11 mouse cellular contexts compared by ENCODE assay signal in the genomic region with DNA sequence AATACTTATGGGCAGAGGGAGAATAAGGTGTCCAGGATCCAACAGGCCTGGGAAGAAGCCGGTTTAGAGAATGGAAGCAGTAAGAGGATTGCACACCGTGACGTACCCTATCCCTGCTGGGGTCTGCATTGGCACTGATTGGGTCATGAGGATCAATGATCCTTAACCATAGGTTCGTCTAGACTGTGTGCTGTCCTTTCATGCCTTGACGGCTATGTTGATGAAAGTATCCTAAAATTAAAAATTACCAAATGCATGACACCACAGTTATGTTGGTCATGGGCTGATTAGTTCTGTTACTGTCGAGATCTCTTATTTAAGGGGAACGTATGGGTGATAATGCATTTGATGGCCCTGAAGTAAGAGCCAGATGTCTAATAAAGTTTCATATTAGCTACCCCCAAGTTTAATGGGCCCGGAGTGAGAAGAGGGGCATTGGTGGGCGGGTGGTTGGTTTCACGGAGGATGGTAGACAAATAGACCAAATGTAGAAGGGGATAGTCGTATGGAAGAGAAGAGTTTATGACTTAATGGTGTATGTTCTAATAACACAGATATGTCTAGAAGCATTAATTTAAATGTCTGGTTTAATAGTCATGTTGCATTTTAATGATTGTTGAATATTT.
DNase-seq lines count a peak whose midpoint lies in the region; ATAC-seq lines count a peak whose summit lies in the region.
"Had no signal": no experiment of that assay in that cellular context is flagged by ENCODE, and none has a peak within 500 bp of the region (broad histone marks: within the 10 kb centered on the region; RNA-seq: fewer than 3 reads in every experiment).

No protein-coding gene starts in this region.

- no peaks in the 10 kb centered on the region for H3K9me3 ChIP-seq in limb, embryonic 11.5 days (ENCODE audit: control insufficient read depth, low read length)
- no peaks in the 10 kb centered on the region for H3K9me3 ChIP-seq in limb, embryonic 10.5 days (replicated peaks)
- no peaks in the 10 kb centered on the region for H3K9me3 ChIP-seq in embryonic facial prominence, embryonic 15.5 days (replicated peaks)
- 0 out of 2 replicates have a peak, but pooled peaks cover 2% of the 10 kb centered on the region for H3K9me3 ChIP-seq in hindbrain, embryonic 16.5 days (ENCODE audit: control insufficient read depth, low read length)
- H3K9me3 ChIP-seq in midbrain, embryonic 14.5 days (ENCODE audit: control insufficient read depth, low read length): no peaks in the 10 kb centered on the region
- H3K9me3 ChIP-seq: heart, embryonic 10.5 days had no signal

- peaks cover 2% of the 10 kb centered on the region; the same call in 1 of the 2 replicates for H3K4me1 ChIP-seq in limb, embryonic 11.5 days (ENCODE audit: control insufficient read depth, insufficient read depth, low read length)
- H3K4me1 ChIP-seq in limb, embryonic 10.5 days: peaks cover 25% of the 10 kb centered on the region
- no peaks in the 10 kb centered on the region for H3K4me1 ChIP-seq in embryonic facial prominence, embryonic 15.5 days
- peaks cover 8% of the 10 kb centered on the region for H3K4me1 ChIP-seq in hindbrain, embryonic 16.5 days (ENCODE audit: control insufficient read depth, insufficient read depth, low read depth, low read length)
- peaks cover 13% of the 10 kb centered on the region for H3K4me1 ChIP-seq in midbrain, embryonic 14.5 days (ENCODE audit: control insufficient read depth, insufficient read depth, low read length)

- no peak for DNase-seq in limb, embryonic 11.5 days (ENCODE audit: low spot score)
- no peak for DNase-seq in limb, embryonic 10.5 days (ENCODE audit: low spot score)
- DNase-seq in midbrain, embryonic 14.5 days: no peak
- DNase-seq in layer of hippocampus, postnatal 36 days: no peak
- no peak for DNase-seq in layer of hippocampus, postnatal 14 days (ENCODE audit: low spot score in 2 of 2)
- DNase-seq in layer of hippocampus, adult 9-11 months: no peak
- DNase-seq: cerebellum, adult 9-11 months had no signal

- no peak overlapping the region for H3K4me3 ChIP-seq in limb, embryonic 11.5 days (ENCODE audit: low read depth, low read length)
- no peak overlapping the region for H3K4me3 ChIP-seq in limb, embryonic 10.5 days
- H3K4me3 ChIP-seq in embryonic facial prominence, embryonic 15.5 days (replicated peaks): no peak overlapping the region
- no peak overlapping the region for H3K4me3 ChIP-seq in hindbrain, embryonic 16.5 days (ENCODE audit: low read length)
- H3K4me3 ChIP-seq in midbrain, embryonic 14.5 days (replicated peaks; ENCODE audit: low read depth, low read length): no peak overlapping the region
- H3K4me3 ChIP-seq: heart, embryonic 10.5 days had no signal

- no peak overlapping the region for H3K4me2 ChIP-seq in limb, embryonic 11.5 days (ENCODE audit: low read depth, severe bottlenecking)
- H3K4me2 ChIP-seq in embryonic facial prominence, embryonic 15.5 days (replicated peaks): no peak overlapping the region
- no peak overlapping the region for H3K4me2 ChIP-seq in hindbrain, embryonic 16.5 days (ENCODE audit: low read length)
- H3K4me2 ChIP-seq in midbrain, embryonic 14.5 days (ENCODE audit: low read length): no peak overlapping the region

- peak; percentile 86 for ATAC-seq in limb, embryonic 11.5 days (ENCODE audit: insufficient number of reproducible peaks, low FRiP score, low TSS enrichment, low read depth)
- ATAC-seq in embryonic facial prominence, embryonic 15.5 days (ENCODE audit: insufficient number of reproducible peaks, low FRiP score, low TSS enrichment, low read depth): peak; percentile 88
- ATAC-seq in hindbrain, embryonic 16.5 days: peak; percentile 71; the same call in 1 of the 2 replicates
- ATAC-seq in midbrain, embryonic 14.5 days (ENCODE audit: low FRiP score, low TSS enrichment): peak; percentile 90

- 90% methylated on average over 11 of the region's 11 CpGs for WGBS in limb, embryonic 11.5 days
- WGBS in limb, embryonic 10.5 days: 92% methylated on average over 11 of the region's 11 CpGs
- 88% methylated on average over 11 of the region's 11 CpGs for WGBS in embryonic facial prominence, embryonic 15.5 days
- 89% methylated on average over 11 of the region's 11 CpGs for WGBS in hindbrain, embryonic 16.5 days
- WGBS in midbrain, embryonic 14.5 days: 73% methylated on average over 11 of the region's 11 CpGs

- no peaks in the 10 kb centered on the region for H3K27me3 ChIP-seq in limb, embryonic 11.5 days (ENCODE audit: control insufficient read depth, insufficient read depth, low read length)
- no peaks in the 10 kb centered on the region for H3K27me3 ChIP-seq in limb, embryonic 10.5 days (ENCODE audit: low read depth, poor library complexity, severe bottlenecking)
- no peaks in the 10 kb centered on the region for H3K27me3 ChIP-seq in embryonic facial prominence, embryonic 15.5 days
- no peaks in the 10 kb centered on the region for H3K27me3 ChIP-seq in hindbrain, embryonic 16.5 days (replicated peaks; ENCODE audit: control insufficient read depth, insufficient read depth, low read length)
- no peaks in the 10 kb centered on the region for H3K27me3 ChIP-seq in midbrain, embryonic 14.5 days (ENCODE audit: control insufficient read depth, insufficient read depth, low read length)

- H3K9ac ChIP-seq in limb, embryonic 11.5 days (ENCODE audit: low read length): no peak overlapping the region
- no peak overlapping the region for H3K9ac ChIP-seq in embryonic facial prominence, embryonic 15.5 days
- H3K9ac ChIP-seq in hindbrain, embryonic 16.5 days (ENCODE audit: low read depth, low read length): no peak overlapping the region
- no peak overlapping the region for H3K9ac ChIP-seq in midbrain, embryonic 14.5 days (replicated peaks; ENCODE audit: low read length)

- H3K36me3 ChIP-seq in limb, embryonic 11.5 days (ENCODE audit: control insufficient read depth, insufficient read depth, low read length): no peaks in the 10 kb centered on the region
- H3K36me3 ChIP-seq in limb, embryonic 10.5 days: no peaks in the 10 kb centered on the region
- H3K36me3 ChIP-seq in embryonic facial prominence, embryonic 15.5 days: no peaks in the 10 kb centered on the region
- no peaks in the 10 kb centered on the region for H3K36me3 ChIP-seq in hindbrain, embryonic 16.5 days (ENCODE audit: control insufficient read depth, insufficient read depth, low read length)
- no peaks in the 10 kb centered on the region for H3K36me3 ChIP-seq in midbrain, embryonic 14.5 days (ENCODE audit: control insufficient read depth, insufficient read depth, low read length)
- H3K36me3 ChIP-seq: heart, embryonic 10.5 days had no signal

- H3K27ac ChIP-seq in limb, embryonic 11.5 days (replicated peaks; ENCODE audit: low read depth, low read length): no peak overlapping the region
- no peak overlapping the region for H3K27ac ChIP-seq in limb, embryonic 10.5 days
- H3K27ac ChIP-seq in embryonic facial prominence, embryonic 15.5 days (replicated peaks): no peak overlapping the region
- no peak overlapping the region for H3K27ac ChIP-seq in hindbrain, embryonic 16.5 days (ENCODE audit: low read depth, low read length)
- no peak overlapping the region for H3K27ac ChIP-seq in midbrain, embryonic 14.5 days (replicated peaks; ENCODE audit: low read depth, low read length)
- H3K27ac ChIP-seq: heart, embryonic 10.5 days; macrophage had no signal
